Mouse (Mus musculus) frontal cortex, adult 2 months (tissue): ENCODE measurements around the gene Crybg3. TPM values are rescaled to one million over a fixed set of nuclear protein-coding genes. Genes with fewer than 3 reads are reported as not detected.
"Not testable (repeated sequence)": the region's sequence is repeated elsewhere in the genome, so short reads cannot be mapped to it uniquely, and the experiment has no call there.

ENCODE experiments used
- DNase-seq, 2 experiments: peaks; one replicate each; pipeline ENCODE4 v3.0.0; 2022; ENCODE audit warnings: low spot score in 1 of 2; ENCODE audit errors: extremely low spot score in 1 of 2
- polyA plus RNA-seq: library from polyadenylated mRNA; depleted of rRNA; stranded (reverse); fragments of >200 nt; gene quantifications from 2 replicates; pipeline ENCODE4 v1.2.3, GENCODE M21; 2012; rRNA removed

Crybg3 gene
- polyA plus RNA-seq, 1 experiment: 6.6 TPM

GRCm38 (mm10) chr16:59469846-59470245 lies 130.9 kb downstream of the Crybg3 start:
- no peak for DNase-seq

- no peak for DNase-seq
These were observed 136.8 kb downstream of the Crybg3 start for GRCm38 (mm10) chr16:59463973-59464372.

GRCm38 (mm10) chr16:59463567-59463966 lies 137.2 kb downstream of the Crybg3 start:
- no peak for DNase-seq

- DNase-seq: not testable (repeated sequence)
These were observed 141.4 kb downstream of the Crybg3 start for GRCm38 (mm10) chr16:59459259-59459861.

- DNase-seq: no peak
These were observed 149.0 kb downstream of the Crybg3 start for GRCm38 (mm10) chr16:59451813-59452212.

- DNase-seq: no peak
These were observed 151.7 kb downstream of the Crybg3 start for GRCm38 (mm10) chr16:59449092-59449491.

- no peak for DNase-seq
These were observed 152.6 kb downstream of the Crybg3 start for GRCm38 (mm10) chr16:59448181-59448580.

- DNase-seq: no peak
These were observed 155.8 kb downstream of the Crybg3 start for GRCm38 (mm10) chr16:59444880-59445559.

Other genes with a start within 250 kb of the Crybg3 start
- 0.20 and 0.50 TPM in 2 replicates for gene Olfr209, start 237.0 kb downstream of the Crybg3 start, polyA plus RNA-seq
- gene Gabrr3, start 193.6 kb downstream of the Crybg3 start, polyA plus RNA-seq: 0.04 TPM in 2 replicates
- gene Riox2, start 129.2 kb downstream of the Crybg3 start, polyA plus RNA-seq: 8.0 and 9.9 TPM in 2 replicates
- 25.3 and 28.7 TPM in 2 replicates for gene Arl6, start 38.4 kb upstream of the Crybg3 start, polyA plus RNA-seq